Mouse (Mus musculus): Measurements from ENCODE around the gene Pheta1.
A peak's percentile ranks its signal among the peaks of the same experiment; 100 is the strongest.
"Not testable (repeated sequence)": the region's sequence is repeated elsewhere in the genome, so short reads cannot be mapped to it uniquely, and the experiment has no call there.

The Pheta1 gene

DNA sequence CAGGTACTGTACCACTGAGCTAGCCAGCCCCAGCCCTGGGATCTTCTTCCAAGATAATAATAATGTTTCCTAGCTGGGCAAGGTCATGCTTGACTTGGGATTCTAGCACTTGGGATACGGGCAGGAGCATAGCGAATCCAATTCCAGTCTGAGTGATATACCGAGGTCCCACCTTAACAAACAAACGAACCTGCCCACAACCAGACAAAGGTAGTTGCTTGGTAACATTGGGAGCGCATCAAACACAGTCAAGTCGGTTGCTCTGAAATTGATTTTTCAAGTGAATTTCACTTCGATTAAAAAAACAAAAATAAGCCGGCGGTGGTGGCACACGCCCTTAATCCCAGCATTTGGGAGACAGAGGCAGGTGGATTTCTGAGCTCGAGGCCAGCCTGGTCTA lies 2.5 kb upstream of the Pheta1 start:
- DNase-seq, result no peak

DNA sequence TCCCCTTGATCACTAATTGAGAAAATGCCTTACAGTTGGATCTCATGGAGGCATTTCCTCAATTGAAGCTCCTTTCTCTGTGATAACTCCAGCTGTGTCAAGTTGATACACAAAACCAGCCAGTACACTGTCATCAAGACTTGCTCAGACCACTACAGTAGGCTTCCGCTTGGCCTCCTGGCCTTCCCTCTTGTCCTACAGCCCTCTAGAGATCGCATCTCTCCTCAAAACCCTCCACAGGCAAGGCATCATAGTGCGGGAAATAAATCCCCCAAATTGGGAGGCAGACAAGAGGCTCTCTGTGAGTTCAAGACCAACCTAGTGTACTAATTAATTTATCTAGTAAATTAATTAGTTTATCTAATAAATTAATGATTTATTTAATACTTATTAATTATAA lies 1.5 kb upstream of the Pheta1 start:
- not testable (repeated sequence) for DNase-seq

DNA sequence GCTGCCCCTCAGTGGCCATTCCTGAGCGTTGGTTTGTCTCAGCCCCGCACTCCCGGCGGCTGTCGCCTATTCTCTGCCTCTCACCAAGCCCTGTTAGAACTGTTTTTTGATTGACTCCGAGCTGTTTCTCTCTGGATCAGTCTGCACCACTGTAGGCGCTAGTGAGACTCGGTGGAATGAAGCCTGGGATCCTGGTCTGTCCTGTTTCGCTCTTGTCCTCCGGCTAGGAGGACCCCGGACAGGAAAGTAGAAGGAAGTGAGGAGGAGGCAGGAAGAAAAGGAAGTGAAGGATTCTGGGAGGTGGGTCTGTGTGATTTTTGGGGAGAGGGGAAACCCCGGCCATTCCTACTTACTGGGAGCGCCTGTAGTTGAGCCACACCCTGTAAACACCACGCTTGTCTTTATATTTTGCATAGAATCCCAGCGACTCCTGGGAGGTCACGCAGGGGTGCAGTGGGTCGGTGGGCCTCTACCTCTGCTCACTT lies 707 bp upstream of the Pheta1 start:
- DNase-seq, result peak; percentile 56

DNA sequence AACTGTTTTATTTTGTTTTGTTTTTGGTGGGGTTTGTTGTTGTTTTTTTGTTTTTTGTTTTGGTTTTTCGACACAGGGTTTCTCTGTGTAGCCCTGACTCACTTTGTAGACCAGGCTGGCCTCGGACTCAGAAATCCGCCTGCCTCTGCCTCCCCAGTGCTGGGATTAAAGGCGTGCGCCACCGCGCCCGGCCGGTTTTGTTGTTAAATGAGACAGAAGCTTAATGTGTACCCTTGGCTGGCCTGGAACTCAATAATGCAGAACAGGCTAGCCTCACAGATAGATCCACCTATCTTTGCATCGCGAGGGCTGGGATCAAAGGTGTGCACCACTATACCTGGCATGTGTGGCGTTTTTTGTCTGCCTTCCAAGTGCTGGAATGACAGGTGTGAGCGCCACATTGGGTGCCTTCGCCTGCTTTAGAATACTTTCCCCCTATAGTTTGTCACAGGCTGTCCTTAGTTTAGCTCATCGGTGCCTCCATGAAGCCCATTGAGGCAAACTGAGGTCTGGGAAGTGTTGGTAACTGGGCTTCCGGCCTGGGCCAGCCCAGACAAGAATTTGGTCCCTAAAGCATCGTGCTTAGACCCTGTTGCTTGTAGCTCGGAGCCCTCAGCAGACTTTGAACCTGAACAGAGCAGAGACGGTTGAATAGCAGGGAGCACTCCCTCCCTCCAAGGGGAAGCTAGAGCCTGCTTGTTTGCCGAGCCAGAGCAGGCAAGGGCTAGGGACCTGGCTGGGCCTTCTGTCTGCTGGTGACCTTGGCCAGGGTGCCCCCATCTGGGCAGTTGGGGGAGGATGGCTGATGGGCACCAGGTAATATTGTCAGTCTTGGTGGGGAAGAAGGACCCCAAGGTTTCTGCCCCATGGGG lies 930 bp downstream of the Pheta1 start:
- DNase-seq, result no peak

DNA sequence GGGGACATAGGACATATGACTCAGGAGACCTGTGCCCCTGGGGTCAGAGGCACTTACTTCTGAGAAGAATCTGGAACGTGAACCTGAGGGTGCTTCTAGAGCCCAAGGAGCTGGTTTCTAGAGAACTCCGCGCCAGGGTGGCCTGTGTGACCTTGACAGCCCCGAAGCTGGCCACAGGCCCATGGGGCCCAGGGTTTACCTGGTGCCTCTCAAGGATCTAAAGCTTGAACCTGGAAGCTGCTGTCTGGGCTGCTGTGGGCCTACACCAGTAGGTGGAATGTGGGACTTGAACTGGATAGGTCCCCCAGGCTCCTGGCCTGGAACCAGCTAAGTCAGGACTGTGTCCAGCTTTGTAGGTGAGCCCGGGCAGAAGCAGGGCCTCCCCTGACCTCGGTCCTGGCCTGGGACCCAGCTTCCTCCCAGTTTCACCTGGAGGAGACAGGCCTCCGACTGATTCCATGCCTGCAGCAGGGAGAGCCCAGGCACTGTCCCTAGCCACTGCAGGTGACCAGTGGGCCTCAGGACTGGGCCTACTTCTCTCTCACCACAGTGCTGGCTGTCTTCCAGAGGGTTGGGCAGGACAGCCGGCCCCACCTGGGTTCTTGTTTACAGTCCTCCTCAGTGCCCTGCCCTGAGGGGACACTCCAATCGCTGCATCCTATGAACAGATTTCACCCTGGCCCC lies 4.7 kb downstream of the Pheta1 start:
- DNase-seq, result no peak

DNA sequence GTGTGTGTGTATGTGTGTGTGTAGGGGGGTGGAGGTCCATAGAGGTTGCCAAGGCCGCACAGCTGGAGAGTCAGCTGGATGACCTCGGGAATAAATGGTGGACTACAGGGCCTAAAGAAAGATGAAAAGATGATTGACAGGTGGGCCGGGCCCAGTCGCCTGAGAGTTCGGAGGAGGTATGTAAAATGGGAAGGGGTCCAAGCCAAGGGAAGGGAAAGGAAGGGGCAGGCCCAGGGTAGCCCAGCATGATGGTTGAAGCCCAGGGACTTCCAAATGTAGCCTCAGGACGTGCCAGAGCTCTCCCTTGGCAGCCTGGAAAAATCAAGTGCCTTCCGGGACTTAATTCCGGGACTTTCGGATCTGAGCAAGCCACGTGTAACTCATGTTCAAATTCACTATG lies 6.0 kb downstream of the Pheta1 start:
- DNase-seq, result no peak

DNA sequence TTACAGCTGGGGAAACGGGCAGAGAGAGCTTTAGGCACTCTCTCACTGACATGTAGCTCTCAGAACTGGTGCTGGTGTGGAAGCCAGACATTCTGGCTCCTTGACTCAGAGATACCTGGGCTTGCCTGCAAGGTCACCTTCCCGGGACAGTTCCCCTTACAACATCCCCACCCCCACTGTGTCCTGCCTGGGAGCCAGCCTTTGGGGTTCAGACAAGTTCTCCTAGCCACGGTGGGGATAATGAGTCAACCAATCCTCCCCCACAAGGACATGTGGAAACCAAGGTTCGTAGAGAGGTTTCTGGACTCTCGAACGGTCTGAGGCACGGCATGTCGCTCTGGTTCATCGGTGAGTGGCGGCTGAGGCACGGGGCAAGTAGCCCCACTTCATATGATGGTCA lies 8.0 kb downstream of the Pheta1 start:
- no peak for DNase-seq

DNA sequence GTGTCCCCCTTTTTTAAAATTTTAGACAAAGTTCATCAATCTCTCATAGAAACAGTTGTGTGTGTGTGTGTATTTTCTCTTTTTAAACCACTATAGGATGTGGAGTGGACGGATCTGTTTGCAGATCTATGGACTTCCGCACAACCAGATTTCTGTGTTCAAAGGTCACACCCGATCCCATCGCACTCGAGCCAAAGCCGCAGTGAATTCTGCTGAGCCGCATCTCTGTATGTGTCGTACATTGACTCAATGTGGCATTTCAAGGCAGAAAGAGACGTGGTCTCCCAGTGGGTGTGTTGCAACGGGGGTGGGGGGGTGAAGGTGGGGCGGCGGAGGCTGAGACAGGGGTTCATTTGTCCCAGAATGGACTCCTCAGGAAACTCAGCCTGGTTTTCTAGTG lies 9.6 kb downstream of the Pheta1 start:
- DNase-seq, result no peak

DNA sequence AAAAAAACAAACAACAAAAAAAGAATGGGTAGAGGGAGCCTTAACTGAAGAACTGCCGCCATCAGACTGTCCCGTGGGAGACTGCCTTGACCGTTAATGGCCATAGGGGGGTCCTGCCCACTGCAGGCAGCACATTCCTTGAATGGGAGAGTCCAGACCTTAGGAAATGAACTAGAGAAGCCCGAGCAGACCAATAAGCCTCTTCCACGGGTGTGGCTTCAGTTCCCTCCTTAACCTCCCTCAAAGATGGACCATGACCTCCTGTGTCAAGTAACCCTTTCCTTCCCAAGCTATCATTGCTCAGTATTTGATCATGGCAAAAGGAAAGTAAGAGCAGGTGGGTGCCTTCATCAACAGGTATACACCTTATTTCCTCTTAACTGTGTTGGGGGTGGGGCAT lies 13.2 kb downstream of the Pheta1 start:
- DNase-seq, result no peak

DNA sequence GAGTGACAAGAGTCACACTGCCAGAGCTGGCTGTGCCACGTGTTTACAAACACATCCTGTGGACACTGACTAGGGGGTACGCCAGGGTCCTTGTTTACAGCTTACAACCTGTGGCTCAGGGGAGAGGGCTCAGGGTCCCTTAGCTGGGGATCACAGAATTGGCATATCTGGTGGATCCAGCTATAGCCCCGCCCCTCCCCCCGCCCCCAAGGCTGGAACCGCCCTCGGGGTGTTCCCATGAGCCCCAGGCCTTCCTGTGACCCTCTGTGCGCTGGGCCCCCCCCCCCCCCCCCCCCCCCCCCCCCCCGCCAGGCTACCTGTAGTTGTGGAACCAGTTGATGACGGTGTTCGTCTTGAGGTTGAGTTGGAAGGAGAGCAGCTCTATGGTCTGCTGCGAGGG lies 15.5 kb downstream of the Pheta1 start:
- DNase-seq, result no peak

DNA sequence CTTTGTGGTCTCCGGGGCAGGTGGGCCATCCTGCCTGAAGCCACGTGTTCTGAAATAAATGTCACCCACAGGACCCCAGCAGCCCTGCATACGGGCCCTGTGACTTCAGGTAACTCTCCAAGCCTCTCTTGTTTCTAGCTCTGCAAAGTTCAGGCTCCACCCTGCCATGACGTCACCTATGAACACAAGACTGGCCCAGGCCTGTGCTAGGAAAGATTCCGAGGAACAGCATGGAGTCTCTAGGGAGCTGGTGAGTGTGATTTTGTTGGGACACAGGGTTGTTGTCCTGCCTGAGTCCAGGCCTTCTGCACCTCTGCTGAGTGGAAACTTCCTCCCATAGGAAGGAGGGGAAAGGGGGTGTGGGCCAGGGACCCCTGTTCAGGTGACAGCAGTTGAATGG lies 19.2 kb downstream of the Pheta1 start:
- DNase-seq, result no peak

DNA sequence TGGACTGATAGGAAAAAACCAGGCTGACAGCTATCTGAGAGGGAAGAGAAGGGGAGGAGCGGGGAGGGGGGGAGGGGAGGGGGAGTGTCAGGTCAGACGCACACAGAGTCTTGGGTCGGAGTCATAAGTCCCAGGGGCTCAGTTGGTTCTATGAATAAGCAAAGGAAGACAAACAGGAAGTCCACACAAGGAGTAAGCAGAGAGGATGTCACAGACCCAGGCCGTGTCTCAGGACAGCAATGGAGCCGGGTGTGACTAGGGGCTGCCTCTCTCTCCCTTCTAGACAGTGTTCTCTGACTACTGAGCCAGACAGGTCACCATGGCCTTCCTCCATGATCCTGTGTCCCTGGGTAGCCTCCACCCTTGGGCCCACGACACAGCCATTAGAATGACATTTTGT lies 22.0 kb downstream of the Pheta1 start:
- no peak for DNase-seq

DNA sequence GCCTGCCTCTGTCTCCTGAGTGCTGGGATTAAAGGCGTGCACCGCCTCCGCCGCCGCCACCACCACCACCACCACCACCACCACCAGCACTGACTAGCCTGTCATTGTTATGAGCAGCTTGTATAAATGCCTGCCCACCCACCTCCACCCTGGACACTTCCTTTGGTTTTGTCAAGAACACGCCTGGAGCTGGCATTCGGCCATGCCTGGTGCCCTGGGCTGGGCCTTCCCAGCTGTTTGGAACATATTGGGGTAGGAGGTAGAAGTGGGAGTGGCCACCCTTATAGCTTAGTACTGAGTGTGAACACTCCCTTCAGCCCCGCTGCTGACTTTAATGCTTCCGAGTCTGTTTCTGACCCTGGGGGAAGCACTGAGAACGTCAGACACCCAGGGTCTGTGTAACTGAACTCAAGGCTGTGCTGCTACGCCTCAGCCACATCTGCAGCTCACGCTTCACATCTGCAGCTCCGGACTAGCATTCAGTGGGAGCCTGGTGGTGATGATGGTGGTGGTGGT lies 22.8 kb downstream of the Pheta1 start:
- DNase-seq, result no peak

DNA sequence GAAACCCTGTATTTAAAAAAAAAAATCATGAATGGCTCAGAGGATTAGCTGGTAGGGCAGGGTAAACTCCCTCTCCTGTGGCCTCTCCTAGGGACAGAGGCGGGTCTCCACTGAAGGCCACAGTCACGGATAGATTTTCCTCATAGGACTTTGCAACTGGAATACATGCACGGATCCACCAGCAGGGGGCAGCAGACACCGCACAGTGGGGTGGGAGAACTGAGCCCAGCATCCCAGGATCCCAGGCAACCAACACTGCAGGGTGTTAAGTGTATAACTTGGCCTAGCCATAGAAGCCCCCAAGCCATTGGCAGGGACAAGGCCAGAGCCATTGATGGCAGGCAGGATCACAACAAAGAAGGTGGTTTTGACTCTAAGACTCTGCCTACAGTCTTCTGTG lies 23.4 kb downstream of the Pheta1 start:
- DNase-seq, result peak; percentile 84

DNA sequence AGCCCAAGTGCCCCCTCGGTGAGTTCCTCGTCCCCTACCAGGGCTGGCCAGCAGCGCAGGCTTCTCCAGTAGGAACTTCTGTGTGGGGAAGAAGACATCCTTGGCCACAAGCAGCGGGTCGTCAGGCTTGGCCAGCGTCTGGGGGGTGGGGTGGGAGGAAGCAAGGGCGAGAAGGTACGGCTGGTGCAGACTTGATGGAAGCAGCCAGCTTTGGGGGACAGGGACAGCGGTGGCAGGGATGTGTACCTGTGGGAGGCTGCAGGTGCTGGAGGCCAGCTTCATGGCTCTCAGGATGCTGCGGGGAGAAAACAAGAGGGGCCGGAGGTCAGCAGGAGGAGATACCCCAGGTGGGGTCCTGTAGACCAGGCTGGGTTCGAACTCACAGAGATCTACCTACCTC lies 26.3 kb downstream of the Pheta1 start:
- no peak for DNase-seq

DNA sequence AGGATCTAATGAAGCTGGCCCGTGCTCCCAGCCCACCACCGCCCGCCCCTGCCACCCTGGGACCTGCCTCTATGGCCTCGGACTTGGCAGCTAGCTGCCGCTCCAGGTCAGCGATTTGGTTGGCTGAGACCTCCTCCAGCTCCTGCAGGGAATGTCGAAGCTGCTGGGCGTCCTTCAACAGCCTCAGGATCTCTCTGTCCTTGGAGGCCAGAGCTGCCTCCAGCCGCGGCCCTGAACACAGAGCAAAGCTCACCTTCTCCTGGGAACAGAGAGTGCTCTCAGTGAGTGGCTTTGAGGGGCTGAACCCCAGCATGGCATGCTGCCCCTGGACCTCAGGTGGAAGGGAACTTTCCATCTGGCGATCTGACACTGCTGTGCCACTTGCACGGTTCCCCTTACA lies 28.1 kb downstream of the Pheta1 start:
- no peak for DNase-seq

DNA sequence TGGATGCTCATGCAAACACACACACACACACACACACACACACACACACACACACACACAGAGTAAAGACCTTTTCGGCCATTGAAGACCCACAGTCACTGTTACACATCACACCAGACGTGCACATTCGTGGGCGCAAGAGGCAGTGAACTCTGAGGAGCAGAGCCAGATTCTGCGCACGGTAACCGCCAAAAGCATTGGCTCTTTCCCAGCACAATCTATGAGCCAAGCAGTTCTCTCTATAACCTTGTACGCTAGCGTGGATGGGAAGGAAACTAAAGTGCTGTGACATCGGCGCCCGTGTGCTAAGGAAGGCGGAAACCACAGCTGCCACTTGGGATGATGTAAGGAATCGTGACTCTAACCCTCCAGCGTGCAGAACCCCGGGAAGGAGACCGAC lies 29.9 kb downstream of the Pheta1 start:
- DNase-seq, result no peak

DNA sequence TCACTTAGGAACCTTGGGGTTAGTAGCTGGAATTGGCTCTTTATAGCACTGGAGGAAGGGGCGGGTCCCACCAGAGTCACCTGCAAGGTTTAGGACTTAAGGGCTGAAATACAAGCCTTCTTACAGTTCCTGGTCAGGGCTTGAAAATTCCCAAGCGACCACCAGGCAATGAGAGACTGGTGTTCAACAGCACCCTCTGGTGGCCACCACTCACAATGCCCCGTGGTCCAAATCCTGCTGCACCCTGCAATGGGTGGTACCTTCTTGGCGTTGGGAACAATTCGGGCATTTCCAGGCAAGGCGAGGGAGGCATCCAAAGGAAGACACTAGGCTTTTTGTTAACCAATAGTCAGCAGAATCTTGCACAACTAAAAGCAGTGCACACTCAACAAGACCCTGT lies 30.4 kb downstream of the Pheta1 start:
- DNase-seq, result peak; percentile 71

DNA sequence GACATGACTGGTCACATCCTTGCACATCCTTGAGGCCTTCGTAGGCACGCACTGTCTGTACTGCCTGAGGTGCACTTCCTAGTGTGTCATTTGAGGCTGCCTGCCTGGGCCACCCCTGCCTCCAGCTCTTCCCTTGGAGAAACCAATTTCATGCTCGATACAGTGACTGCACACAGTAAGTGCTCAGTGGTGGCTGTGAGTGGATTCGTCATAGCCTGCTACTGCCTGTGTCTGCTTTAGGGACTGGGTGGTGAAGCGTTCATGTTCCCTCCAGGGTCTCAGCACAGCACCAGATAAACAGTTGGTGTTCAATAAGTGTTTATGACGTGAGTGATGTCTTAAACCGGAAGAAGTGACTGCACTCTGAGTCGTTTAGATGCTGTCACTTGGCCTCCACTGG lies 34.6 kb downstream of the Pheta1 start:
- DNase-seq, result no peak

DNA sequence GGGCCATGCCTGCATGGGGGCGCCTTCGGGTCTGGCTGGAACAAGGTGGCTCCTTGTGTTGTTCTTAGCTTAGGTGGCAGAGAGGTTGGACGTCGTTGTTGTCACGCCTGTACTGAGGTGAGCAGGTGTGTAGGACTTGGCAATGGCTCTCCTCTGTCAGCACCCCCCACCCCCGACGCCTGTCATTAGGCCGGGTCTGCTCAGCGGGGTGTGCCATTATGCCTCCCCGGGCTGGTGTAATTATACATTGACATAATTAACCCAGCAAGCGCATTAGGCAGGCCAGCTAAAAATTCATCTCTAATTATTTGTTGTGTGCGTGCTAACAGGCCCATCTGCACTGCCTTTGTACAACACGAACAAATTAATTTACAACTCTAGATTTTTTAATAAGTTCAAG lies 40.6 kb downstream of the Pheta1 start:
- DNase-seq, result no peak

DNA sequence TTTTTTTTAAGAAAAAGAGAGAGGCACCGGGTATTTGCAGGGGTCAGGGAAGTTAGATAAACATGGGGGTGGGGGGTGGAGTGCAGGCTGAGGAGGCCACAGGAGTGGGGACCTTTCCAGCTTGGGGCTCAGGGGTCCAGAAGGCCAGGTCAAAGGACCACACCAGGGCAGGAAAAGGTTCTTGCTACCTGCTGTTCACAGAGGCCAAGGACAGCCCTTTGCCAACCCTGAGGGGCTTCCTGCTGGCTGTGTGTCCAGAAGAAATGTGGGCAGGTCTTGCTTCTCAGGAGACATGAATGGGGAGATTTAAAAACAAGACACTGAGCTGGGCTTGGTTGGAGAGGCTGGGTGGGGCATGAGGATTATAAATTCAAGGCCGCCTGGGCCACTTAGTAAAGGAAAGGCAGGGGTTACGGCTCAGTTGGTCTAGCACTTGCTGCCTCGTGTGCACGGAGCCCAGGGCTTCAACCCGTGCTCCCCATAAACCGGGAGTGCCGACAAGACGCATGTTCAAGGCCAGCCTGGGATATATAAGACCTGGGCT lies 41.1 kb downstream of the Pheta1 start:
- DNase-seq, result no peak

DNA sequence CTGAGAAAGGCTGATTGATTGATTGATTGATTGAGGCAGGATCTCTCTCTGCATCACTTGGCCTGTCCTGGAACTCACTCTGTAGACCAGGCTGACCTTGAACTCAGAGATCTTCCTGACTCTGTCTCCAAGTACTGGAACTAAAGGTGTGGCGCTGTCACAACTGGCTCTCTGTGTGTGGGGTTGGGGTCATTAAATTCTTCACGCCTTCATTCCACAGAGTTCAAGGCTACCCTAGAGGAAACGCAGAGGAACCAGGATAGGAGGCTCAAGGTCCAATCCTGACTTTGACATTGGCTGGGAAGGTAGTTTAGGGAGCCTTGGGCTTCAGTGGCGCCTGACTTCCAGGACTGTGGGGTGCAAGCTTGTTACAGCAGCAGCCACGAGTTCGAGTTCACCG lies 42.1 kb downstream of the Pheta1 start:
- DNase-seq, result no peak

DNA sequence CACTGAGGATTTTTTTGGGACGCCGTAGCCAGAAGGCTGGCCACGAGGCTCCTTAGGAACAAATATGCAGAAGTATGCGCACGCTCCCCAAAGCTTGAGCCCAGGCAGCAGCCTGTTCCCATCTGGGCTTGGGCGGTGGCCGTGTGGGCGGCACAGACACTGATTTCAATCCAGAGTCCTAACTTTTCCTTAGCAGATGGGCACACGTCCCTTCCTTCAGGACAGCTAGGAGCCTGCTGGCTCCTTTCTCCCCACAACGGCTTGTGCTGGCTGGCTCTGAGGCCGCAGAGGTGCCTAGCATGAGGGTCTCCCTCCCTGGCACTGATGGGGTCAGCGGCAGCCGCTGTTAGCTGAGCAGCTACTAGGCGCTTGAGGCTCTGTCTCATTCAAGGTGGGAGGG lies 43.5 kb downstream of the Pheta1 start:
- DNase-seq, result no peak

DNA sequence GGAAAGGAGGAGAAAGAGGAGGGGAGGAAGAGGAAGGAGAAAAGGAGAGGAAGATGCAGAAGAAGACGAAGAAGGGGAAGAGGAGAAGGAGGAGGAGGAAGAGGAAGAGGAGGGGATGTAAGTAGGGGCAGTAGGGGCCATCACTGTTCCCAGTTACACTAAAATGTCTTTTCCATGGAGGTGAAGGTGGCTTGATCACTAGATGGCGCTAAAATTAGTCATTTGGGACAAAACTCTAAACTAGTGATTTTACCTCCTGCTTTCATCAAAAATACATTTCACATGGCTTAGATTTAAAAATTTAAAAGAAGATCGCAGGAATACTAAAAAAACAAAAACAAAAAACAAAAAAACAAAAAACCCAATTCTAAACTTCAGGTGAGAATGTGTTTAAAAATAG lies 44.8 kb downstream of the Pheta1 start:
- DNase-seq, result no peak
